Mouse (Mus musculus): ENCODE measurements around the gene Maml3. TPM values are rescaled to one million over a fixed set of nuclear protein-coding genes. Genes with fewer than 3 reads are reported as not detected.

The Maml3 gene
- polyA plus RNA-seq, 1 experiment, result 2.2 TPM

- H3K27ac ChIP-seq (ENCODE audit: insufficient read depth, low read depth, low read length), result no peak overlapping the region
- H3K4me3 ChIP-seq (ENCODE audit: insufficient read depth, low read length), result no peak overlapping the region
- TF ChIP-seq POLR2A (IDR thresholded peaks at IDR 0.05; ENCODE audit: borderline replicate concordance, low read depth, low read length) (no peak), CTCF (IDR thresholded peaks at IDR 0.05; ENCODE audit: low read depth, low read length) (no peak)
- peaks cover 26% of the 10 kb centered on the region for H3K4me1 ChIP-seq (ENCODE audit: control insufficient read depth, insufficient read depth, low read length)
Observed at GRCm38 (mm10) chr3:52015556-52015955, 89.3 kb downstream of the Maml3 start.

- Histone ChIP-seq H3K27ac (ENCODE audit: insufficient read depth, low read depth, low read length) (no peak overlapping the region), H3K4me1 (ENCODE audit: control insufficient read depth, insufficient read depth, low read length) (peaks cover 16% of the 10 kb centered on the region), H3K4me3 (ENCODE audit: insufficient read depth, low read length) (no peak overlapping the region)
- TF ChIP-seq CTCF (IDR thresholded peaks at IDR 0.05; ENCODE audit: low read depth, low read length) (no peak), POLR2A (IDR thresholded peaks at IDR 0.05; ENCODE audit: borderline replicate concordance, low read depth, low read length) (no peak)
Observed at GRCm38 (mm10) chr3:52011032-52011710, 93.7 kb downstream of the Maml3 start.

DNA sequence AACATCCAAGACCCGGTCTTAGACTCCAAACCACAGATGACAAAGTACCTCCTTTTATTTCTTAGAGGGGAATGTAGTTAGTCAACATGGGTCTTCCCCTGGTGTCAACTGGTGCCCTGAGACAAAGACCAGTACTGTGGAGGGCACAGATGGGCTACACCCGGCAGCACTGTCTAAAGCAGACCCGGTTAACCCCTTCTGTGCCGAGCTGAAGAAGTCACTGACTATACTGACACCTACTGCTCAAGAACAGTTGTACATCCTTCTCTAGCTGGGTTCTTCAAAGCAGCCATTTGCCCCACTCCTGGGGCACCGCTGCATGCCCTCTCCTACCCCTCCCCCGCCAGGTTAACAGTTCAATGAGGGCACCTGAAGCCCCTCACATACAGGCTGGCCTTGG lies 95.6 kb downstream of the Maml3 start:
- Histone ChIP-seq H3K27ac (ENCODE audit: insufficient read depth, low read depth, low read length) (no peak overlapping the region), H3K4me1 (ENCODE audit: control insufficient read depth, insufficient read depth, low read length) (peaks cover 22% of the 10 kb centered on the region), H3K4me3 (ENCODE audit: insufficient read depth, low read length) (no peak overlapping the region)
- TF ChIP-seq CTCF (IDR thresholded peaks at IDR 0.05; ENCODE audit: low read depth, low read length) (peak; percentile 20; the same call in 1 of the 2 replicates), POLR2A (IDR thresholded peaks at IDR 0.05; ENCODE audit: borderline replicate concordance, low read depth, low read length) (no peak)

DNA sequence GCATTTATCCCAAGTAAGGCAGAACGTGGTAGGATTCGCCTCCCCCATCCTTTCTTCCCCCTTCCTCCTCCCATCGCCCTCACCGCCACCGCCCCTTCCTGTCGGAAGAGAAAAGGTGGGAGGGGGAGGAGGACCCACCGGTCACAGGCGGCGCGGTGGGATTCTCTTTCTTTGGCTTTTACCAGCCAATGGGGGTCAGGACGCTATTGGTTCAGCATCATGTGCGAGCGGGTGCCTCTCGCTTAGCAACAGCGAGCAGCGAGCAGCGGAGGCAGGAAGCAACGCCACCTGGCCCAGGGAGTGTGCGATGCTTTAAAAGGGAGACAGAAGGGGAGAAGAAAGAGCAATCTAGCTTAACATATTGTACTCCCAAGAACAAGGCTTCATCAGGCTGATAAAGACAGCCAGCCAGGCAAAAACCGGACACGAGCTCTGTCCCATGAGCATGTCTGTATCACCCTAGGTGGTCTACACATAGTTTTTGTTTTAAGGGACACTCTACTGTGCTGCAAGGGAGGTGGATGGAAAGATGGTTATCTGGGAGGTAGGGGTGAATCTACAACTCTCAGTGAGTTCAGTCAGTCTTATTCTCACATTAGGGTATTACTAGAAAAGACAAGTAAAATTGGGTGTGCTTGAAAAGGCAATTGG lies 97.1 kb downstream of the Maml3 start:
- TF ChIP-seq POLR2A (IDR thresholded peaks at IDR 0.05; ENCODE audit: borderline replicate concordance, low read depth, low read length), result no peak
- no peak for TF ChIP-seq CTCF (IDR thresholded peaks at IDR 0.05; ENCODE audit: low read depth, low read length)
- peaks cover 22% of the 10 kb centered on the region for H3K4me1 ChIP-seq (ENCODE audit: control insufficient read depth, insufficient read depth, low read length)
- peak overlapping the region; percentile 33 for H3K4me3 ChIP-seq (ENCODE audit: insufficient read depth, low read length)
- no peak overlapping the region for H3K27ac ChIP-seq (ENCODE audit: insufficient read depth, low read depth, low read length)

GRCm38 (mm10) chr3:52006721-52007330 lies 98.0 kb downstream of the Maml3 start:
- H3K27ac ChIP-seq (ENCODE audit: insufficient read depth, low read depth, low read length), result no peak overlapping the region
- TF ChIP-seq CTCF (IDR thresholded peaks at IDR 0.05; ENCODE audit: low read depth, low read length) (no peak), POLR2A (IDR thresholded peaks at IDR 0.05; ENCODE audit: borderline replicate concordance, low read depth, low read length) (no peak)
- H3K4me1 ChIP-seq (ENCODE audit: control insufficient read depth, insufficient read depth, low read length), result peaks cover 23% of the 10 kb centered on the region
- peak overlapping the region; percentile 33; the same call in 1 of the 2 replicates for H3K4me3 ChIP-seq (ENCODE audit: insufficient read depth, low read length)

GRCm38 (mm10) chr3:52003663-52004062 lies 101.2 kb downstream of the Maml3 start:
- TF ChIP-seq POLR2A (IDR thresholded peaks at IDR 0.05; ENCODE audit: borderline replicate concordance, low read depth, low read length) (no peak), CTCF (IDR thresholded peaks at IDR 0.05; ENCODE audit: low read depth, low read length) (no peak)
- Histone ChIP-seq H3K4me1 (ENCODE audit: control insufficient read depth, insufficient read depth, low read length) (peaks cover 39% of the 10 kb centered on the region), H3K4me3 (ENCODE audit: insufficient read depth, low read length) (no peak overlapping the region), H3K27ac (ENCODE audit: insufficient read depth, low read depth, low read length) (no peak overlapping the region)

- peaks cover 41% of the 10 kb centered on the region for H3K4me1 ChIP-seq (ENCODE audit: control insufficient read depth, insufficient read depth, low read length)
- TF ChIP-seq POLR2A (IDR thresholded peaks at IDR 0.05; ENCODE audit: borderline replicate concordance, low read depth, low read length) (no peak), CTCF (IDR thresholded peaks at IDR 0.05; ENCODE audit: low read depth, low read length) (no peak)
- H3K4me3 ChIP-seq (ENCODE audit: insufficient read depth, low read length), result no peak overlapping the region
- H3K27ac ChIP-seq (ENCODE audit: insufficient read depth, low read depth, low read length), result no peak overlapping the region
Observed at GRCm38 (mm10) chr3:52001518-52001895, 103.4 kb downstream of the Maml3 start.

GRCm38 (mm10) chr3:52000871-52001517 lies 103.9 kb downstream of the Maml3 start:
- Histone ChIP-seq H3K4me3 (ENCODE audit: insufficient read depth, low read length) (no peak overlapping the region), H3K4me1 (ENCODE audit: control insufficient read depth, insufficient read depth, low read length) (peaks cover 36% of the 10 kb centered on the region), H3K27ac (ENCODE audit: insufficient read depth, low read depth, low read length) (peak overlapping the region; percentile 14; the same call in 1 of the 2 replicates)
- TF ChIP-seq POLR2A (IDR thresholded peaks at IDR 0.05; ENCODE audit: borderline replicate concordance, low read depth, low read length) (no peak), CTCF (IDR thresholded peaks at IDR 0.05; ENCODE audit: low read depth, low read length) (no peak)

DNA sequence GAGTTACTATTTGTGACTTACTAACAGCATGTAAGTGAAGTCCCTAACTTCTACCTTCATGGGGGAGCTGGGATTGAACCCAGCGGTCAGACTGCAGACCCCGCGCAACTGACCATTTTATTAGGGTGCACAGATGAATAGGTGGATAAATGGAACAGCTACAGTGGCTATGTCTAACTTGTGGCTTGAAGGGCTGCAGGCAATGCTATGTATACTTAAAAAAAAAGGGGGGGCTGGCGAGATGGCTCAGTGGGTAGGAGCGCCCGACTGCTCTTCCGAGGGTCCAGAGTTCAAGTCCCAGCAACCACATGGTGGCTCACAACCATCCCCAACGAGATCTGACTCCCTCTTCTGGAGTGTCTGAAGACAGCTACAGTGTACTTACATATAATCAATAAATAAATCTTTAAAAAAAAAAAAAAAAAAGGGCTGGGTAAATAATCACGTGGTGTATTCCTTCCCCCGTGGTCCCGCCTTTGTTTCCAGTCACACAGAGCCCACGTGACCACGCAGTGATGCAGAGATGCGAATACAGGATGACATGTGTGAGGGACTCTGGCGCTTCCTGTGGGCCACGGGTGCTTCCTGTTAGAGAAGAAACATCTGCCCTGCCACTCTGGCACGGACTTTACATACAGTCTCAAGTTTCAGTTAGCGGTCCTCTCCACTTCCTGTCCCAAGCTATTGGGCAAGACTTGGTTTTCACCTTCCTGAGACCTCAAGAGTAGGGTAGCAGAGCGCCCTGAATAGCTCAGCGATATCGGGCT lies 105.0 kb downstream of the Maml3 start:
- H3K4me1 ChIP-seq (ENCODE audit: control insufficient read depth, insufficient read depth, low read length), result peaks cover 31% of the 10 kb centered on the region
- H3K27ac ChIP-seq (ENCODE audit: insufficient read depth, low read depth, low read length), result peak overlapping the region; percentile 62
- peak overlapping the region; percentile 30 for H3K4me3 ChIP-seq (ENCODE audit: insufficient read depth, low read length)
- TF ChIP-seq CTCF (IDR thresholded peaks at IDR 0.05; ENCODE audit: low read depth, low read length) (no peak), POLR2A (IDR thresholded peaks at IDR 0.05; ENCODE audit: borderline replicate concordance, low read depth, low read length) (no peak)
